Mouse (Mus musculus) hindbrain, postnatal 0 days (tissue): ENCODE measurements at regions not wholly inside any gene's neighbourhood (a gene's known extent, or its start where the extent isn't known, plus 50 kb on each side); places are given as distances from the start of the nearest gene placed in this dataset.
A peak's percentile ranks its signal among the peaks of the same experiment; 100 is the strongest.

ENCODE experiments used
- ATAC-seq: fragments of 200-750 bp; cut with Nextera tagmentation; 2 replicates; pipeline ENCODE4 v1.8.0; 2017; ENCODE audit warnings: mild to moderate bottlenecking, moderate TSS enrichment, moderate library complexity
- DNase-seq: peaks from one replicate; pipeline ENCODE4 v3.0.0-alpha.2; 2015; ENCODE audit warnings: low spot score
- H3K27ac ChIP-seq: fragments of 300-500 bp; sonication (generic); 2 replicates; pipeline ENCODE4 v1.5.1; 2014; ENCODE audit warnings: mild to moderate bottlenecking
- H3K27me3 ChIP-seq: fragments of 300-500 bp; sonication (generic); 2 replicates; pipeline ENCODE4 v1.6.1; 2014; ENCODE audit warnings: low read length, mixed read lengths; ENCODE audit not compliant: insufficient read depth
- H3K36me3 ChIP-seq: fragments of 300-500 bp; sonication (generic); 2 replicates; pipeline ENCODE4 v1.6.1; 2014; ENCODE audit warnings: low read length, mixed read lengths; ENCODE audit not compliant: insufficient read depth
- H3K4me1 ChIP-seq: fragments of 300-500 bp; sonication (generic); 2 replicates; pipeline ENCODE4 v1.6.1; 2014; ENCODE audit warnings: antibody characterized with exemption, low read length, mixed read lengths; ENCODE audit not compliant: insufficient read depth
- H3K4me2 ChIP-seq: fragments of 300-500 bp; sonication (generic); 2 replicates; pipeline ENCODE4 v1.6.1; 2014; ENCODE audit warnings: low read depth, mild to moderate bottlenecking, low read length, moderate library complexity, mixed read lengths
- H3K4me3 ChIP-seq: fragments of 300-500 bp; sonication (generic); 2 replicates; pipeline ENCODE4 v1.5.1; 2014; ENCODE audit warnings: low read length
- H3K9ac ChIP-seq: fragments of 300-500 bp; sonication (generic); replicated peaks from 2 replicates; pipeline ENCODE4 v1.6.1; 2014; ENCODE audit warnings: mild to moderate bottlenecking, low read length, moderate library complexity, mixed read lengths
- H3K9me3 ChIP-seq: fragments of 300-500 bp; sonication (generic); 2 replicates; pipeline ENCODE4 v1.6.1; 2016; ENCODE audit warnings: low read length, mixed read lengths
- CTCF ChIP-seq: IDR thresholded peaks from 2 replicates; pipeline ENCODE4 v1.5.1; 2016; ENCODE audit warnings: antibody characterized with exemption, control low read depth, low read depth
- WGBS: fragments of 180-500 bp; shearing (Covaris S2); extraction: QIAGEN DNeasy Blood & Tissue Kit; methylation state at CpG from one replicate; pipeline ENCODE4 v1.1.7; 2014; 5-methylcytosine and 5-hydroxymethylcytosine counted together

- no peak overlapping the region for H3K27ac ChIP-seq
- ATAC-seq: no peak
- H3K4me1 ChIP-seq: no peaks in the 10 kb centered on the region
- H3K9ac ChIP-seq: no peak overlapping the region
- no peaks in the 10 kb centered on the region for H3K9me3 ChIP-seq
- TF ChIP-seq CTCF: no peak
- H3K4me2 ChIP-seq: no peak overlapping the region
- no peaks in the 10 kb centered on the region for H3K27me3 ChIP-seq
- H3K36me3 ChIP-seq: no peaks in the 10 kb centered on the region
- no peak overlapping the region for H3K4me3 ChIP-seq
- DNase-seq: no peak
Observed at GRCm38 (mm10) chr4:50087860-50088259, 242.3 kb upstream of the Grin3a start.

GRCm38 (mm10) chr4:50086676-50087075, 241.1 kb upstream of the Grin3a start:
- H3K4me2 ChIP-seq: no peak overlapping the region
- DNase-seq (no peak), ATAC-seq (no peak)
- no peaks in the 10 kb centered on the region for H3K36me3 ChIP-seq
- H3K27ac ChIP-seq: no peak overlapping the region
- H3K4me1 ChIP-seq: no peaks in the 10 kb centered on the region
- H3K4me3 ChIP-seq: no peak overlapping the region
- WGBS: 57% methylated on average over 2 of the region's 2 CpGs
- H3K27me3 ChIP-seq: no peaks in the 10 kb centered on the region
- no peaks in the 10 kb centered on the region for H3K9me3 ChIP-seq
- TF ChIP-seq CTCF: no peak
- H3K9ac ChIP-seq: no peak overlapping the region

- no peaks in the 10 kb centered on the region for H3K27me3 ChIP-seq
- WGBS: 20% methylated on average over 2 of the region's 2 CpGs
- DNase-seq: no peak
- H3K9me3 ChIP-seq: no peaks in the 10 kb centered on the region
- no peak overlapping the region for H3K9ac ChIP-seq
- no peaks in the 10 kb centered on the region for H3K4me1 ChIP-seq
- no peak overlapping the region for H3K4me3 ChIP-seq
- H3K4me2 ChIP-seq: no peak overlapping the region
- H3K27ac ChIP-seq: no peak overlapping the region
- ATAC-seq: no peak
- no peak for TF ChIP-seq CTCF
- H3K36me3 ChIP-seq: no peaks in the 10 kb centered on the region
Observed at GRCm38 (mm10) chr4:50055519-50055918, 210.0 kb upstream of the Grin3a start.

GRCm38 (mm10) chr4:50041476-50041875, 195.9 kb upstream of the Grin3a start:
- Histone ChIP-seq H3K9ac (no peak overlapping the region), H3K36me3 (no peaks in the 10 kb centered on the region), H3K27ac (no peak overlapping the region), H3K9me3 (no peaks in the 10 kb centered on the region), H3K4me3 (no peak overlapping the region), H3K4me1 (no peaks in the 10 kb centered on the region), H3K4me2 (no peak overlapping the region), H3K27me3 (no peaks in the 10 kb centered on the region)
- no peak for DNase-seq
- ATAC-seq: no peak
- TF ChIP-seq CTCF: no peak

- peak; percentile 42 for DNase-seq
- Histone ChIP-seq H3K27ac (no peak overlapping the region), H3K9ac (no peak overlapping the region), H3K27me3 (no peaks in the 10 kb centered on the region), H3K4me2 (no peak overlapping the region), H3K4me1 (no peaks in the 10 kb centered on the region), H3K4me3 (no peak overlapping the region), H3K9me3 (no peaks in the 10 kb centered on the region), H3K36me3 (no peaks in the 10 kb centered on the region)
- ATAC-seq: no peak
- TF ChIP-seq CTCF: peak; percentile 56
- 69% methylated on average over 6 of the region's 6 CpGs for WGBS
Observed at GRCm38 (mm10) chr4:50036079-50036478, 190.5 kb upstream of the Grin3a start.

- Histone ChIP-seq H3K9me3 (no peaks in the 10 kb centered on the region), H3K4me3 (no peak overlapping the region), H3K4me1 (no peaks in the 10 kb centered on the region), H3K27ac (no peak overlapping the region), H3K9ac (no peak overlapping the region), H3K36me3 (no peaks in the 10 kb centered on the region), H3K4me2 (no peak overlapping the region), H3K27me3 (no peaks in the 10 kb centered on the region)
- ATAC-seq (no peak), DNase-seq (no peak)
- 58% methylated on average over 6 of the region's 6 CpGs for WGBS
- TF ChIP-seq CTCF: no peak
Observed at GRCm38 (mm10) chr4:50025356-50025755, 179.8 kb upstream of the Grin3a start.
